Mouse (Mus musculus): Measurements from ENCODE around the gene Ldb1. TPM values are rescaled to one million over a fixed set of nuclear protein-coding genes. Genes with fewer than 3 reads are reported as not detected.
"Not testable (repeated sequence)": the region's sequence is repeated elsewhere in the genome, so short reads cannot be mapped to it uniquely, and the experiment has no call there.

Gene Ldb1
- total RNA-seq, 1 experiment from 2014 or later: 203 TPM

GRCm38 (mm10) chr19:45998694-45999217, 46.3 kb downstream of the Ldb1 start:
- no peak for ATAC-seq (replicated peaks in 1 of 2; ENCODE audit: insufficient read depth in 1 of 2, low FRiP score in 2 of 2, low TSS enrichment in 1 of 2, low read depth in 1 of 2, poor library complexity in 2 of 2, severe bottlenecking in 2 of 2)

- peak; percentile 97 for ATAC-seq (replicated peaks in 1 of 2; ENCODE audit: insufficient read depth in 1 of 2, low FRiP score in 2 of 2, low TSS enrichment in 1 of 2, low read depth in 1 of 2, poor library complexity in 2 of 2, severe bottlenecking in 2 of 2)
Observed at GRCm38 (mm10) chr19:45997785-45998693, 47.0 kb downstream of the Ldb1 start, which contains the start of gene Armh3. Gene Armh3, minus strand, starts transcription at chr19:45998488.

DNA sequence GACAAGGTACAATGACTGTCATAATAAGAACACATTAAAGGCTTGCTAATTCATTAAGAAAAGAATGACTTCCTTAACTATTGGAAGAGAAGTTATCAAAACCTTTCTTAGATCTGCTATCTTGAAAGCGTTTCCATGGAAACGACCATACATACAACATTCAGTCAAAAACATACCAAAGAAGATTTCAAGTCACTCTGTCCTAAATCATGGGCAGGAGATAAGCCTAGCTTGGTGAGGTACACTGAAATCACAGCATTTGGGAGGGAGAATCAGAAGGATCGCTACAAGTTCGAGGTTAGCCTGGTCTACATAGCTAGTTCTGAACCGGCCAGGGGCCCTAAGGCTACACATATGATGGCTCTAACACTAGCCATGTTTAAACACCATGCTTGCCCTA, 47.6 kb downstream of the Ldb1 start:
- no peak for ATAC-seq (replicated peaks in 1 of 2; ENCODE audit: insufficient read depth in 1 of 2, low FRiP score in 2 of 2, low TSS enrichment in 1 of 2, low read depth in 1 of 2, poor library complexity in 2 of 2, severe bottlenecking in 2 of 2)

DNA sequence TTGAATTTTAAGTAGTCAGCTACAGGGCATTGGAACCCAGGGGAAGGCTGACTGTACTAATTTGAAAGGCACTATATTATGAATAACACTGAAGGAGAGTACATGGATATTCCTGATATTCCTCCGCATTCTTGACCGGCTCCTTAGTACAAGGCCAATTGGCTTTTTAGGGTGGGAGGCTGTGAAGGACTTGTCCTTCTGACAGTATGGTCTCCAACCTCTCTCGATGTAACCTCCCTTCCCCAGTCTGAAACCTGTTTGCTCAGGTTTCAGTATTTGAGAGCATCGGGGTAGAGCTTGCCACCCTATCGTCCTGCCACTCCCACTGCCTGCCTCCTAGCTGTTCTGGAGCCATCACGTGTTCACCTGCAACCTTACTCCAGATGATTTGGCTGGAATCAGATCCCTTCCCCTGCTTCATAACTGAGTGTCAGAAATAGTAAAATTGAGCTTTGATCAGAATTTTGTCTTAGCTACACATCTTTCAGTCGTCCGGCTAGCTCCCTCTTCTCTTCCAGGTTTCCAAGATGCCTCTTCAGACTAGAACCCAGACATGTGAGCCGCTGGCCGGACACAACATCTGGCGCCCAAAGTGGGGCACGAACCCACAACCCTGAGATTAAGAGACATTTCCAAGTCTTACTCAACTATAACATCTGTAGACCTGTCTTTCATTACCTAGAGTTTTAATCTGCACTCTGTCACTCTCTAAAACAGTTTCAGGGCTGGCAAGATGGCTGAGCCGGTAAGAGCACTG, 50.9 kb downstream of the Ldb1 start:
- ATAC-seq (replicated peaks in 1 of 2; ENCODE audit: insufficient read depth in 1 of 2, low FRiP score in 2 of 2, low TSS enrichment in 1 of 2, low read depth in 1 of 2, poor library complexity in 2 of 2, severe bottlenecking in 2 of 2): no peak

DNA sequence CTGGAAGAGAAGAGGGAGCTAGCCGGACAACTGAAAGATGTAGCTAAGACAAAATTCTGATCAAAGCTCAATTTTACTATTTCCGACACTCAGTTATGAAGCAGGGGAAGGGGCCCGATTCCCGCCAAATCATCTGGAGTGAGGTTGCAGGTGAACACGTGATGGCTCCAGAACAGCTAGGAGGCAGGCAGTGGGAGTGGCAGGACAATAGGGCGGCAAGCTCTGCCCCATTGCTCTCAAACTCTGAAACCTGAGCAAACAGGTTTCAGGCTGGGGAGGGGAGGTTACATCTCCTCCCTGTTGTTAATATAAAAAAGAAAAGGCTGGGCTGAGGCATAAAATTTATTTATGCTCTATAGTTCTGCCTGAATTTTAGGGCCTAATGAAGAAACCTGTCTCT, 51.6 kb downstream of the Ldb1 start:
- not testable (repeated sequence) for ATAC-seq (replicated peaks in 1 of 2; ENCODE audit: insufficient read depth in 1 of 2, low FRiP score in 2 of 2, low TSS enrichment in 1 of 2, low read depth in 1 of 2, poor library complexity in 2 of 2, severe bottlenecking in 2 of 2)

- no peak for ATAC-seq (replicated peaks in 1 of 2; ENCODE audit: insufficient read depth in 1 of 2, low FRiP score in 2 of 2, low TSS enrichment in 1 of 2, low read depth in 1 of 2, poor library complexity in 2 of 2, severe bottlenecking in 2 of 2)
Observed at GRCm38 (mm10) chr19:45991171-45991570, 53.8 kb downstream of the Ldb1 start.

DNA sequence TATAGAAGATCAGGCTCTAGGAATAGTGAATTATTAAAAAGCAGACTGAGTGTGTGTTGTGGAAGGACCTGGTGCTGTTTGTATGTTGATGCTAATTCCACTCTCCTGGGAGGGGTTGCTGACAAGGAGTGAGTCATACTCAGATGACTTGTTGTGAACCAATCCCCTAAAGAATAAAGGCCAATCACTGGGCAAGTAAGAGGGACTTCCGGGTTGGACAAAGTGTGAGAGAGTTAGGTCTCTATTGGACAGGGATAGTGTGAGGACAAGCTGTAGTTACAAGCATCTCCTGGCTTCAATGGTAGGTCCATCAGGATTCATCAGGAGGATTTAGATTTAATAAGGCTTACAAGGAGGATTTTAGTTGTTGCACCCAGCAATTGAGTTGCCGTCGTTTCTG, 56.8 kb downstream of the Ldb1 start:
- ATAC-seq (replicated peaks in 1 of 2; ENCODE audit: insufficient read depth in 1 of 2, low FRiP score in 2 of 2, low TSS enrichment in 1 of 2, low read depth in 1 of 2, poor library complexity in 2 of 2, severe bottlenecking in 2 of 2): no peak

GRCm38 (mm10) chr19:45984379-45984778, 60.6 kb downstream of the Ldb1 start:
- 0 out of 4 replicates have a peak, but pooled peaks of 1 of the 2 experiments have one; percentile 17 for ATAC-seq (replicated peaks in 1 of 2; ENCODE audit: insufficient read depth in 1 of 2, low FRiP score in 2 of 2, low TSS enrichment in 1 of 2, low read depth in 1 of 2, poor library complexity in 2 of 2, severe bottlenecking in 2 of 2)

Other genes with a start within 250 kb of the Ldb1 start
- gene Kcnip2, start 229.2 kb downstream of the Ldb1 start, total RNA-seq (2017): not detected in 2 replicates
- 10.6 and 11.9 TPM in 2 replicates for gene Armh3, start 46.7 kb downstream of the Ldb1 start, total RNA-seq (2017)
- gene Hps6, start 41.7 kb downstream of the Ldb1 start, total RNA-seq (2017): 4.1 and 4.6 TPM in 2 replicates
- 21.3 and 24.6 TPM in 2 replicates for gene Pprc1, start 328 bp downstream of the Ldb1 start, total RNA-seq (2017)
- gene Nolc1, start 30.6 kb upstream of the Ldb1 start, total RNA-seq (2017): 105 and 177 TPM in 2 replicates
- 0.38 and 1.4 TPM in 2 replicates for gene Elovl3, start 86.7 kb upstream of the Ldb1 start, total RNA-seq (2017)
- gene Pitx3, start 103.1 kb upstream of the Ldb1 start, total RNA-seq (2017): not detected in 2 replicates
- gene Gbf1, start 107.3 kb upstream of the Ldb1 start, total RNA-seq (2017): 37.7 and 39.6 TPM in 2 replicates